ENCODE assay signal across 16 mouse cellular contexts in the genomic region with DNA sequence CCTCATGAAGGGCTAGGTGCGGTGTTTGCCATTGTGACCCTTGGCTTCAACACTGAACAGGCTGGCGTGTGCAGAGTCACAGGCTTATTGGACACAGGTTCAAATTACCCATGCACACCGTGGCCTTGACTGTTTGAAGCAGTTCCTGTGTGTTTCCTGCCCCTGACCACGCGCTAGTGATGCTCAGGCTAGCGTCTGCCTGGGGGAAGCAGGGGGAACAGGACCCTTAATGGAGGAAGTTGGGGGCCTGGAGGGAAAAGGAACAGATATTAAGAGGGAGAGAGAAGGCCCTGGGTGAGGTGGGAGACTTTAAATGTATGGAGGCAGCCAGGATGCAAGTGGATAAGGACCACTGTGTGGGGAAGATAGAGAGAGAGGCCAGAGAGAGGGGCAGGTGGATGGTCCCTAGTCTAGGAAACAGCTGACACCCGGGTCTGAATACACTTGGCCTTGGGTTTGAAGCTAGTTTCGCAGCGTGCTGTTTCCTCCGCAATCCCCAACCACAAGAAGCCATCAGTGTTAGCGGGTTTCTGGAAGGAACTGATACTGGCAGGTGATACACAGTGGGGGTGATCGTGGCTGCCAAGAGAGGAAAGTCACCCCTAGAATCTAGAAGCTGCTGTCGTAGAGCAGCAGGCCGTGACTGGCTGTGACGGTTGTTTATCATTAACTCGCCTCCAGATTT. TPM values are rescaled to one million over a fixed set of nuclear protein-coding genes. Genes with fewer than 3 reads are reported as not detected.
DNase-seq lines count a peak whose midpoint lies in the region; ATAC-seq and TF ChIP-seq lines count a peak whose summit lies in the region.
"Had no signal": no experiment of that assay in that cellular context is flagged by ENCODE, and none has a peak within 500 bp of the region (broad histone marks: within the 10 kb centered on the region; RNA-seq: fewer than 3 reads in every experiment).

No protein-coding gene starts in this region.

- no peak overlapping the region for H3K4me2 ChIP-seq in hindbrain, postnatal 0 days (ENCODE audit: low read depth, low read length)
- H3K4me2 ChIP-seq in hindbrain, embryonic 11.5 days (replicated peaks; ENCODE audit: low read depth, low read length), result no peak overlapping the region
- H3K4me2 ChIP-seq: heart, embryonic 13.5 days; intestine, embryonic 15.5 days; limb, embryonic 13.5 days had no signal

- H3K4me1 ChIP-seq in hindbrain, postnatal 0 days (ENCODE audit: insufficient read depth, low read length), result no peaks in the 10 kb centered on the region
- no peaks in the 10 kb centered on the region for H3K4me1 ChIP-seq in hindbrain, embryonic 11.5 days (replicated peaks; ENCODE audit: control insufficient read depth, insufficient read depth, low read length)
- H3K4me1 ChIP-seq: intestine, embryonic 15.5 days had no signal

- no peak for TF ChIP-seq CTCF in hindbrain, postnatal 0 days (IDR thresholded peaks at IDR 0.05; ENCODE audit: low read depth)

- no peak overlapping the region for H3K9ac ChIP-seq in hindbrain, postnatal 0 days (replicated peaks; ENCODE audit: low read length)
- H3K9ac ChIP-seq in hindbrain, embryonic 11.5 days (ENCODE audit: low read depth, low read length), result no peak overlapping the region
- H3K9ac ChIP-seq: heart, embryonic 13.5 days; intestine, embryonic 15.5 days; limb, embryonic 13.5 days had no signal

- H3K27me3 ChIP-seq in hindbrain, postnatal 0 days (ENCODE audit: insufficient read depth, low read length), result no peaks in the 10 kb centered on the region
- no peaks in the 10 kb centered on the region for H3K27me3 ChIP-seq in hindbrain, embryonic 11.5 days (ENCODE audit: control insufficient read depth, insufficient read depth, low read length)
- H3K27me3 ChIP-seq: heart, embryonic 13.5 days; intestine, embryonic 15.5 days; limb, embryonic 13.5 days had no signal

- no peaks in the 10 kb centered on the region for H3K9me3 ChIP-seq in hindbrain, postnatal 0 days (ENCODE audit: low read length)
- no peaks in the 10 kb centered on the region for H3K9me3 ChIP-seq in hindbrain, embryonic 11.5 days (ENCODE audit: control insufficient read depth, low read length)
- H3K9me3 ChIP-seq: heart, embryonic 13.5 days; intestine, embryonic 15.5 days; limb, embryonic 13.5 days had no signal

- ATAC-seq in hindbrain, postnatal 0 days, result peak; percentile 40
- no peak for ATAC-seq in hindbrain, embryonic 11.5 days (ENCODE audit: low FRiP score)
- ATAC-seq in neutrophil, adult 5-6 weeks (ENCODE audit: extremely low read depth, insufficient number of reproducible peaks, low FRiP score, poor library complexity, severe bottlenecking), result peak; percentile 79
- ATAC-seq: intestine, embryonic 15.5 days had no signal

- no peaks in the 10 kb centered on the region for H3K36me3 ChIP-seq in hindbrain, postnatal 0 days (ENCODE audit: insufficient read depth, low read length)
- no peaks in the 10 kb centered on the region for H3K36me3 ChIP-seq in hindbrain, embryonic 11.5 days (ENCODE audit: control insufficient read depth, insufficient read depth, low read length)
- H3K36me3 ChIP-seq: heart, embryonic 13.5 days; intestine, embryonic 15.5 days; limb, embryonic 13.5 days had no signal

- H3K27ac ChIP-seq in hindbrain, postnatal 0 days, result peak overlapping the region; percentile 20; the same call in 1 of the 2 replicates
- H3K27ac ChIP-seq in hindbrain, embryonic 11.5 days (ENCODE audit: low read depth, low read length), result no peak overlapping the region
- H3K27ac ChIP-seq: heart, embryonic 13.5 days; intestine, embryonic 15.5 days; limb, embryonic 13.5 days had no signal

- 75% methylated on average over 16 of the region's 16 CpGs for WGBS in hindbrain, postnatal 0 days
- WGBS in hindbrain, embryonic 11.5 days, result 84% methylated on average over 16 of the region's 16 CpGs

- H3K4me3 ChIP-seq in hindbrain, postnatal 0 days (ENCODE audit: low read length), result no peak overlapping the region
- no peak overlapping the region for H3K4me3 ChIP-seq in hindbrain, embryonic 11.5 days (ENCODE audit: low read depth, low read length)
- H3K4me3 ChIP-seq: heart, embryonic 13.5 days; intestine, embryonic 15.5 days; limb, embryonic 13.5 days had no signal

- peak; percentile 58 for DNase-seq in hindbrain, postnatal 0 days (ENCODE audit: low spot score)
- no peak for DNase-seq in hindbrain, embryonic 11.5 days (ENCODE audit: low spot score)
- peak; percentile 92 for DNase-seq in cerebellum, adult 9-11 months
- peak; percentile 59 to 68 for DNase-seq in thymus, postnatal 36 days
- DNase-seq in adrenal gland, postnatal 14 days, result no peak
- no peak for DNase-seq in frontal cortex, postnatal 25 days (ENCODE audit: low spot score in 2 of 2)
- no peak for DNase-seq in testis, postnatal 10 days (ENCODE audit: low spot score)
- DNase-seq: gastrocnemius, postnatal 10 days; layer of hippocampus, adult 9-11 months; lung, postnatal 14 days had no signal

RNA-seq across cellular contexts. Expression of gene Gm525, which starts 5.5 kb away (rescaled TPM):
- not detected in 2 replicates for total RNA-seq in hindbrain, postnatal 0 days (2014; rRNA removed)
- polyA plus RNA-seq in hindbrain, postnatal 0 days (2015; fragmentation: Nextera tagmentation; extraction: Ambion mirVana), result 0.48 and 0.63 TPM in 2 replicates
- not detected in 2 replicates for polyA plus RNA-seq in hindbrain, embryonic 11.5 days (2014; fragmentation: Nextera tagmentation; extraction: Ambion mirVana)
- not detected in 2 replicates for total RNA-seq in neutrophil, adult 5-6 weeks (2017)
- total RNA-seq in adrenal gland, postnatal 14 days (2021), result not detected in 2 replicates
- total RNA-seq: adrenal gland, adult 18-20 months; gastrocnemius, postnatal 10 days had no signal
- polyA plus RNA-seq: C2C12; heart, embryonic 13.5 days had no signal

RNA-seq across cellular contexts. Expression of gene Dgke, which starts 12.5 kb away (rescaled TPM):
- total RNA-seq in hindbrain, postnatal 0 days (2014; rRNA removed), result 32.6 and 33.5 TPM in 2 replicates
- polyA plus RNA-seq in hindbrain, postnatal 0 days (2015; fragmentation: Nextera tagmentation; extraction: Ambion mirVana), result 14.6 and 14.7 TPM in 2 replicates
- polyA plus RNA-seq in hindbrain, embryonic 11.5 days (2014; fragmentation: Nextera tagmentation; extraction: Ambion mirVana), result 4.1 and 5.2 TPM in 2 replicates
- 9.7 and 9.9 TPM in 2 replicates for total RNA-seq in neutrophil, adult 5-6 weeks (2017)
- 12.8 and 15.0 TPM in 2 replicates for total RNA-seq in adrenal gland, postnatal 14 days (2021)

Comparison
In these comparisons a context has a peak if more than half of its experiments do, and no peak if none do; other contexts are left out.
1. DNase-seq: peak in hindbrain, postnatal 0 days (single experiment), cerebellum, adult 9-11 months (single experiment) and thymus, postnatal 36 days (2 of 2); none in hindbrain, embryonic 11.5 days (single experiment), adrenal gland, postnatal 14 days (single experiment), frontal cortex, postnatal 25 days (0 of 2) and testis, postnatal 10 days (single experiment).